Mouse (Mus musculus) limb, embryonic 13.5 days (tissue): ENCODE data around the gene Mars2. TPM values are rescaled to one million over a fixed set of nuclear protein-coding genes. Genes with fewer than 3 reads are reported as not detected.

Experiments used
- polyA plus RNA-seq: library from polyadenylated mRNA; unstranded; fragments of >200 nt; fragmentation: Nextera tagmentation; extraction: Ambion mirVana; gene quantifications from 2 replicates; pipeline ENCODE4 v1.2.1, GENCODE M21; 2015

The Mars2 gene
- polyA plus RNA-seq, 1 experiment from 2014 or later: 2.7 TPM

Other genes with a start within 250 kb of the Mars2 start
- gene Sf3b1, start 209.7 kb upstream of the Mars2 start, polyA plus RNA-seq: 385 and 392 TPM in 2 replicates
- gene Coq10b, start 184.4 kb upstream of the Mars2 start, polyA plus RNA-seq: 22.1 TPM in 2 replicates
- gene Hspe1, start 149.0 kb upstream of the Mars2 start, polyA plus RNA-seq: 382 and 414 TPM in 2 replicates
- gene Hspd1, start 148.9 kb upstream of the Mars2 start, polyA plus RNA-seq: 332 and 346 TPM in 2 replicates
- 158 and 171 TPM in 2 replicates for gene Mob4, start 105.9 kb upstream of the Mars2 start, polyA plus RNA-seq
- 34.5 and 37.0 TPM in 2 replicates for gene Rftn2, start 10.4 kb upstream of the Mars2 start, polyA plus RNA-seq
- 0.42 and 4.8 TPM in 2 replicates for gene Boll, start 126.3 kb downstream of the Mars2 start, polyA plus RNA-seq
- gene Plcl1, start 168.7 kb downstream of the Mars2 start, polyA plus RNA-seq: 1.3 TPM in 2 replicates